Mouse (Mus musculus): ENCODE measurements around the gene Minpp1.

GRCm38 (mm10) chr19:32489166-32489895 lies 3.8 kb downstream of the Minpp1 start:
- TF ChIP-seq CTCF (IDR thresholded peaks at IDR 0.05; ENCODE audit: control insufficient read depth, insufficient read depth, insufficient replicate concordance, low read depth, low read length) (no peak), POLR2A (IDR thresholded peaks at IDR 0.05; ENCODE audit: control insufficient read depth, low read depth, low read length) (no peak)
